Mouse (Mus musculus) hematopoietic stem cell, adult 5-6 weeks (primary cell): ENCODE results near the gene A030005L19Rik. TPM values are rescaled to one million over a fixed set of nuclear protein-coding genes. Genes with fewer than 3 reads are reported as not detected.
"Not testable (repeated sequence)": the region's sequence is repeated elsewhere in the genome, so short reads cannot be mapped to it uniquely, and the experiment has no call there.

ENCODE experiments used
- ATAC-seq, 2 experiments: fragments of 125-278 bp in 1 of 2; replicated peaks in 1 of 2; 2 replicates each; pipeline ENCODE4 v1.8.0; 2016 to 2017; ENCODE audit warnings: inconsistent platforms in 2 of 2, mild to moderate bottlenecking in 2 of 2, moderate number of reproducible peaks in 2 of 2, low read depth in 1 of 2, moderate TSS enrichment in 1 of 2; ENCODE audit not compliant: low FRiP score in 2 of 2, poor library complexity in 2 of 2, severe bottlenecking in 2 of 2, insufficient read depth in 1 of 2, low TSS enrichment in 1 of 2
- total RNA-seq: library from RNA; stranded (forward); fragments of 172-1452, 232-1000 nt; gene quantifications from 2 replicates; pipeline ENCODE4 v1.2.3, GENCODE M21; 2017

A030005L19Rik gene
- not detected in 2 replicates for total RNA-seq

DNA sequence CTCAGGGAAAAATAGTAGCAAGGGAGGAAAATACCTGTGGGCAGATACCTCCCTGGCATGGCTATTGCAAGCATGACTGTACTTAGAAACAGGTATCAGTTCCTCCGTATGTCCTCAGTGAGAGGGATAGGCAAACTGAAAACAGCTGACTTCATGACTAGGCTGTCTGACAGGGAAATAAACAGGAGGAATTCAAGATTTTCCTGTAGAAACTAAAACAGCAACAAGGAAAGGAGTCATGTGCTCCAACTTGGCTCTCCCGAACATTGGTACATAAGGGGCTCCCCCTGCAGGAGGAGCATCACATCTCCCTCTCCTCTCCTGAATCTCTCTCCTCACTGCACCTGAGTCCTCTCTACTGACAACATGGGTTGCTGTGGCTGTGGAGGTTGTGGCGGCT, at the start of gene A030005L19Rik:
Gene A030005L19Rik (plus strand): TSS at position 301 of the 400 bp plus-strand sequence.
- no peak for ATAC-seq

DNA sequence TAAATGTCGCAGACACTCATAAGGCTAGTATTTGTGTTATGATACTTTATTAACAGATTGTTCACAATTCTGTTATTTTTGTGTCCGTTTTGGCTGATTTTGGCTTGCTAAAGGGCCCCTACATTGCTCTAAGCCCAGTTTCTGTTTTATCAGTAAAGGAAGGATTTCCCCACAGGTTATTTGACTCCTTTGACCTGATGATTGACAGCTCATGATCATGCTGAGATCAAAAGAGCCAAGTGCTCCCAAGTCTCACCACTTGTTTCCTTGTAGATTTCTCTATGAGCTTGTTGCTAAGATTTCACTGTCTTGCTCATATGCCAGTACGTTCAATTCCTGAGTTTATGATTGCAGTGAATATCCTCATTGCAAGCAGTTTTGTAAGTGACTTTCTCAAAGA, 42.9 kb upstream of the A030005L19Rik start:
- no peak for ATAC-seq

DNA sequence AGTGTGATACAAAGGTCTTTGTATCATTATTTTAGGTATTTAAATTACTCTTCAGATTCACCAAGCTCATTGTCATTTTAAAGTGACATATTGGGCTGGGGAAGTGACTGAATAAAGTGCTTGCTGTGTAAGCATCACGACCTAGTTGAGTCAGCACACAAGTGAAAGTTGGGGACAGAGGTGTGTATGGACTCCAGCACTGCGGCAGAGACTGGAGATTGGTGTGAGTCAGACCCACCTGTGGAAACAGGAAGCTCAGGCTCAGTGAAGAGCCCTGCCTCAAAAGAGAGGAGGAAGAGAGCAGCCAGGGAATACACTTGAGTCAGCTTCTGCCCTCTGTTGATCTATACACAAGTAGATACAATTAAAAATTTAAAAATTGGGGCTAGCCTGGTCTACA, 34.0 kb upstream of the A030005L19Rik start:
- no peak for ATAC-seq

DNA sequence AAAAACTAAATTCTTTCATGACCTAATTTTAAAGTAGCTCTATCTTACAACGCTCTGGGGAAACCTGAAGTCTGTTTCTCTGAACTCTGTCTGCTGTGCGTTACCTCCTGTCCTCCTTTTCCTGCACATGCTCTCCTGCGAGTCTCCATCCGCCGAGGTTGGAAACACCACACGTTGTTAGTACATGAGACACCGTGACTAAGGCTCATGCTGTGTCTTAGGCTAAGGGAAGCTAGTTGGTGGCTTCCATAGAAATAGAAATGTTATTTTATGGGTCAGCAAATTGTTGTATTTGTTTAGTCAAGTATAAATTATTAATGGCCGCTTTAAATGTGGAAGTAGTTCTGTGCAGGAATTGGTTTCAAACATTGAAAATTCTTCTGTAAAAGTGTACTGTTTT, 32.9 kb upstream of the A030005L19Rik start:
- ATAC-seq: no peak

DNA sequence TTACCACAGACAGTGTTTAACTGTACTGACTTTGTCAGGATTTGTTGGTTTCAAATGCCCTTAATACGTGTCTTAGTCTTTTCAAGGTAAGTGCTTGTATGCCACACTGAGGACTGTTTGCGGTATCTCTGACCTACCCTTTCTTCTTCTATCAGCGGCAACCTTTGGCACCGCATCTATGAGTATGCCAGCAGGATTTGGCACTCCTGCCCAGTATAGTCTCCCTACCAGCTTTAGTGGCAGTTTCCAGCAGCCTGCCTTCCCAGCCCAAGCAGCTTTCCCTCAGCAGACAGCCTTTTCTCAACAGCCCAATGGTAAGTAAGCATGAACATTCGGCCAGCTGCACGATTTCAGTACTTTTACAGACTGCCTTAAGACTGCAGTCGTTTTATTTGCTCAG, 19.9 kb upstream of the A030005L19Rik start:
- ATAC-seq: no peak

DNA sequence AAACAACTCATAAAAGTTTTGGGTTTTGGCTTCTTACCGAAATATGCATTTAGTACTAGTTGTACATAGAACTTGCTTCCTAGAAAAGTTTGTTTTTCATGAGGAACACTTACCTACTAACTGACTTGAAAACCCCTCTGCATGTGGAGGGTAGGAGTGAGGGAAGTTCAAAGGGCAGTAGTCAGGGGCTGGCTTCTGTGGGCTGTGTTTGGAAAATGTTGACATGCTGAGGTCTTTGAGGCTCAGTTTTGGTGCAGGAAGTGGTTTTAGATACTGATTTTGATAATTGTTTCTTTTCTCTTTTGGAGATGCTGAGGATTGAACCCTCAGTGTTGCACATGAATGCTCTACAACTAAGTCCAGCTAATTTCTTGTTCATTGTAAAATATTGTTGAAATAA, 12.6 kb upstream of the A030005L19Rik start:
- no peak for ATAC-seq

DNA sequence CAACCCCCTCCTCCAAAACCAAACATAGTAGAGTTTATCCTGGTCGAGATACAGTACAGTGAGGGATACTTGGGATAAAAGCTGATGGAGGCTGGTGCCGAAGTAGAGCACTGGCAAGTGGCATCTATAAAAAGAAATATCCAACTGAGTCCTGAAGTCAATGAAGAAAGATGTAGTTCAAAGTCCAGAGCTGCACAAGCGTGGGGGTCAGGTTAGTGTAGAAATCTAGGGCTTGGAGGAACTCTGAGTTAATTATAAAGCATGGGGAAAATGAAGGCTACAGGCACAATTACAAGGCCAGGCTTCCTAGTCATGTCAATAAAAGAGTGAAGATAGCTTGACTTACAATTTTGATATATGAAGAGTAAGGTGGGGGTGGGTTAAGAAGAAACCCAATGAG, 11.9 kb upstream of the A030005L19Rik start:
- no peak for ATAC-seq

DNA sequence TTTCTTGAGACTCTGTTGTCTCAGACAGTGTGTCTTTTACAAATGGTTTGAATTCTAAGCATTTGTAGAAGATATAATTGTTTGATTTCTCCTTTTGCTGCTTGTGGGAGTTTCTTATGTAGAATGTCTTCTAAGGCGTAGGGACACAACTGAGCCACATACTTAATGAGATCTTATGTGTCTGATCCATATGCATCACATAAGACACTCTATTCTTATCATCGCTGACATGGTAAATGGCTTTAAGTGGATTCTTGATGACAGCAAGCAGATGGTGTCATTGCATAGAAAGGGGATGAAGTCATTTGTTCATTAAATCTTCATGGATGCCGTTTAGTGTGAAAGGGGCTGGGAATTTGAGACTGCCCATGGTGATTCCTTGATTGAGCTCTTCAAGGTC, 7.2 kb upstream of the A030005L19Rik start:
- ATAC-seq: no peak

DNA sequence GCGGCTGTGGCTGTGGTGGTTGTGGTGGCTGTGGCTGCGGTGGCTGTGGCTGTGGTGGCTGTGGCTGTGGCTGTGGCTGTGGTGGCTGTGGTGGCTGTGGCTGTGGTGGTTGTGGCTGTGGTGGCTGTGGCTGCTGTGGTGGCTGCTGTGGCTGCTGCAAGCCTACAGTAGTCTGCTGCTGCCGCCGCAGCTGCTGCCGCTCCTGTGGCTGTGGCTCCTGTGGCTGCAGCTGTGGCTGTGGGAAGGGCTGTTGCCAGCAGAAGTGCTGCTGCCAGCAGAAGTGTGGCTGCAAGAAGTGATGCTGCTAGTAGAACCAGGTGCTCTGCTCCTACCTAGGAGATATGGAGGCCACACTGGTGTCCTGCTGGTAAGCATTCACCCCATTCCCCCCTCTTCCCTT, 309 bp downstream of the A030005L19Rik start:
- ATAC-seq: not testable (repeated sequence)

DNA sequence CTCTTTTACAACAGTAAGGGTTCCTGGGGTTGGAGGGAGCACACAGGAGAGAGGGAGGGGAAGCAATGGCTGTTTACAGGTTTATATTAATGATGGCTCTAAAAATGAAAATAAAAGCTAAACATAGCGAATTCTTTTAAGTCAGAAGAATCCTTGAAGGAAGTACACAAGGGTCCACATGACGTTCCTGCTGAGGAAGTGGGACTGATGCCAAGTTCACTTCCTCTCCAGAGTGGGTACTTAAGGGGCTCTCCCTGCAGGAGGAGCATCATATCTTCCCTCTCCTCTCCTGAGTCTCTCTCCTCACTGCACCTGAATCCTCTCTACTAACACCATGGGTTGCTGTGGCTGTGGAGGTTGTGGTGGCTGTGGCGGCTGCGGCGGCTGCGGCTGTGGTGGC, 11.5 kb downstream of the A030005L19Rik start, which contains the start of gene A030014E15Rik:
Gene A030014E15Rik (plus strand): TSS at position 268 of the 400 bp plus-strand sequence.
- ATAC-seq: no peak

DNA sequence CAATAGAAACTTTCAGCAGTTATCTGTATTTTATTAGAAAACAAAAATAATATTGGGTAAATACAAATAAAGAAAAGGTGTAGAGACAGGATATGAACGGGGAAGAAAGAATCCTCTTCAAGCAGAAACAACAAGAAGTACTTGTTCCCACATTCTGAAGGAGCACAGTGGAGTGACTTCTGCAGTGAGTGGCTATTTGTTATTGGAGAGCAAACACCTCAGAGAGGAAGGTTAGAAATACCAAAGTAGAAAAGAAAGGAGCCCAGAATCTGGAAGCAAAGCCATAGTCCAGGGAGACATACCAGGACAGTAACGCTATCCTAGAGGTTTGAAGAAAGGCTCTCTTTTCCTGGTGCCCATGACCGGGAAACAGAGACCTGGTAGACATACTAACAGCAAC, 17.4 kb downstream of the A030005L19Rik start:
- ATAC-seq: not testable (repeated sequence)

DNA sequence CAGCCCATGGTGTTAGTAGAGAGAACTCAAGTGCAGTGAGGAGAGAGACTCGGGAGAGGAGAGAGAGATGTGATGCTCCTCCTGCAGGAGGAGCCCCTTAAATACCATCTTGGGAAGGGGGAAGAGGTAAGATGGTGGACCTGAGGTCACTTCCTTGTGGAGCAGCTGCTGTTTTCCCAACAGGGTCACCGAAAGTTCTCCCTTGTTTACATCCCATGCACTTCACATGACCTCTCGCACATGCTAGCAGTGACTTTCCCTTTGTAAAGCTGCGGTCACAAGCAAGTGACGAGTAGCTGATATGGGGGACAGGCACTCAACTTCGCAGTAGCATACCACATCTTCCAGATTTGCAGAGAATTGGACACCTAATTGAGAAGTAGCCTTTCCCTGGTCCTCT, 18.2 kb downstream of the A030005L19Rik start, which contains the start of gene Gm6217:
Gene Gm6217 (minus strand): TSS at position 74 of the 400 bp plus-strand sequence.
- not testable (repeated sequence) for ATAC-seq

DNA sequence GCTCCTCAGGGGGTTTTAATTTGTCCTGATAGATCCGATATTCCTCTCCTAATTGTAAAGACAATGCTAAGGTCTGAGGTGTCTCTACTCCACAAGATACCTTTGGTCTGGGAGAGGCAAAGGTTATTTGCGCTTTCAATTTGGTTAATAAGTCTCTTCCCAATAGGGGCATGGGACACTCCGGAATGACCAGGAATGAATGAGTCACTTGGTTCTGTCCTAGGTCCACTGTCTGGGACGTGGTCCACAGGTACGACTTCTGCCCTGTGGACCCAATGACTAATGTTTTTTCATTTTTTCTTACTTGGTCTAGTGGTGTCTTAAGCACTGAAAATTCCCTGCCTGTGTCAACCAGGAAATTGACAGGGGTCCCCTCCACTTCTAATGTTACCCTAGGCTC, 25.5 kb downstream of the A030005L19Rik start:
- no peak for ATAC-seq

DNA sequence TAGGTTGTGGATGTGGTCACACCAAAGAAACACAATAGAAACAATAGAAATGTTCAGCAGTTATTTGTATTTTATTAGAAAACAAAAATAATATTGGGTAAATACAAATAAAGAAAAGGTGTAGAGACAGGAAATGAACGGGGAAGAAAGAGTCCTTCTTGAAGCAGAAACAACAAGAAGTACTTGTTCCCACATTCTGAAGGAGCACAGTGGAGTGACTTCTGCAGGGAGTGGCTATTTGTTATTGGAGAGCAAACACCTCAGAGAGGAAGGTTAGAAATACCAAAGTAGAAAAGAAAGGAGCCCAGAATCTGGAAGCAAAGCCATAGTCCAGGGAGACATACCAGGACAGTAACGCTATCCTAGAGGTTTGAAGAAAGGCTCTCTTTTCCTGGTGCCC, 29.4 kb downstream of the A030005L19Rik start:
- ATAC-seq: not testable (repeated sequence)

DNA sequence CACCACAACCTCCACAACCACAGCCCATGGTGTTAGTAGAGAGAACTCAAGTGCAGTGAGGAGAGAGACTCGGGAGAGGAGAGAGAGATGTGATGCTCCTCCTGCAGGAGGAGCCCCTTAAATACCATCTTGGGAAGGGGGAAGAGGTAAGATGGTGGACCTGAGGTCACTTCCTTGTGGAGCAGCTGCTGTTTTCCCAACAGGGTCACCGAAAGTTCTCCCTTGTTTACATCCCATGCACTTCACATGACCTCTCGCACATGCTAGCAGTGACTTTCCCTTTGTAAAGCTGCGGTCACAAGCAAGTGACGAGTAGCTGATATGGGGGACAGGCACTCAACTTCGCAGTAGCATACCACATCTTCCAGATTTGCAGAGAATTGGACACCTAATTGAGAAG, 30.2 kb downstream of the A030005L19Rik start, which contains the start of gene A030003K21Rik:
Gene A030003K21Rik (minus strand): TSS at position 94 of the 400 bp plus-strand sequence.
- ATAC-seq: not testable (repeated sequence)

DNA sequence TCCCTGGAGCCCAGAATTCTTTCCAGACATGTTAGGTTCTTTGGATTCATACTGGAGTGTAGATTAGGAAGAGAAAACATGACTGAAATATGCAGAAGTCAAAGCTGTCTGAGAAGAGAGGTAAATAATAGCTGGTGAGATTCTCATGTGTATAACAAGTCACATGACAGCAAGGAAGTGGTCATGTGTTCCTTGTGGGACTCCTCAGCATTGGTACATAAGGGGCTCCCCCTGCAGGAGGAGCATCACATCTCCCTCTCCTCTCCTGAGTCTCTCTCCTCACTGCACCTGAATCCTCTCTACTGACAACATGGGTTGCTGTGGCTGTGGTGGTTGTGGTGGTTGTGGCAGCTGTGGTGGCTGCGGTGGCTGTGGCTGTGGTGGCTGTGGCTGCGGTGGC, 32.9 kb downstream of the A030005L19Rik start:
- not testable (repeated sequence) for ATAC-seq

DNA sequence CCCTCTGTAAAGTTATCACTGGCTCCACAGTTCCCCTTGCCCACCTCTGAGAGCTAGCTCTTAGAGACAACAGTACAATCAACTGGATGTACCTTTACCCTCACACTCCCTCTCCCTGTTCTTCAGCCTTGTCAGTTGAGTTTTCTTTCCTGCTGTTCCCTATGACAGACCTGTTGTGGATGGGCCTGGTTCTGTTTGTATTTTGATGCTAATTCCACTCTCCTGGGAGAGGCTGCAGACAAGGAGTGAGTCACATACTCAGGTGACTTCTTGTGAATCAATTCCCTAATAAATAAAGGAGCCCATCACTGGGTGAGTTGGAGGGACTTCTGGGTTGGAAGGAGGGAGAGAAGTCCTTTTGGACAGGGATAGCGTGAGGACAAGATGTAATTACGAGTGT, 35.5 kb downstream of the A030005L19Rik start:
- ATAC-seq: no peak

DNA sequence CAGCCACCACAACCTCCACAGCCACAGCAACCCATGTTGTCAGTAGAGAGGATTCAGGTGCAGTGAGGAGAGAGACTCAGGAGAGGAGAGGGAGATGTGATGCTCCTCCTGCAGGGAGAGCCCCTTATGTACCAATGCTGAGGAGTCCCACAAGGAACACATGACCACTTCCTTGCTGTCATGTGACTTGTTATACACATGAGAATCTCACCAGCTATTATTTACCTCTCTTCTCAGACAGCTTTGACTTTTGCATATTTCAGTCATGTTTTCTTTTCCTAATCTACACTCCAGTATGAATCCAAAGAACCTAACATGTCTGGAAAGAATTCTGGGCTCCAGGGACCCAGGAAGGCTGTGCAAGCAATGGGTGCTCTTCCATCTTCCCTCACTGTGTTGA, 42.8 kb downstream of the A030005L19Rik start, which contains the start of gene Gm7544:
Gene Gm7544 (minus strand): TSS at position 101 of the 400 bp plus-strand sequence.
- not testable (repeated sequence) for ATAC-seq

DNA sequence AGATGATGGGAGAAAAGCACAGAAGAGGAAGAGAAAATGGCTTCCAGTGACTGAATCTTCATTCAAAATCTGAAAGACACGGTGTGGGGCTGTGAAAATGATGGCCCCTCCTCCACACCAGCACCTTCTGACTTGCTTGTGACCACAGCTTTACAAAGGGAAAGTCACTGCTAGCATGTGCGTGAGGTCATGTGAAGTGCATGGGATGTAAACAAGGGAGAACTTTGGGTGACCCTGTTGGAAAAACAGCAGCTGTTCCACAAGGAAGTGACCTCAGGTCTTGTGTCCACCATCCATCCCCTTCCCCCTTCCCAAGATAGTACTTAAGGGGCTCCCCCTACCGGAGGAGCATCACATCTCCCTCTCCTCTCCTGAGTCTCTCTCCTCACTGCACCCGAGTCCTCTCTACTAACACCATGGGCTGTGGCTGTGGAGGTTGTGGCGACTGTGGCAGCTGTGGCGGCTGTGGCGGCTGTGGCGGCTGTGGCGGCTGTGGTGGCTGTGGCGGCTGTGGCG, 46.8 kb downstream of the A030005L19Rik start, which contains the start of gene Gm47955:
Gene Gm47955 (plus strand): TSS at position 417 of the 516 bp plus-strand sequence.
- ATAC-seq: no peak
